Mouse (Mus musculus): ENCODE results near the gene Zfp428. TPM values are rescaled to one million over a fixed set of nuclear protein-coding genes. Genes with fewer than 3 reads are reported as not detected.
A peak's percentile ranks its signal among the peaks of the same experiment; 100 is the strongest.

Zfp428 gene
- total and polyA plus RNA-seq, 2 experiments from 2014 or later, result 24.8 to 39.3 TPM

DNA sequence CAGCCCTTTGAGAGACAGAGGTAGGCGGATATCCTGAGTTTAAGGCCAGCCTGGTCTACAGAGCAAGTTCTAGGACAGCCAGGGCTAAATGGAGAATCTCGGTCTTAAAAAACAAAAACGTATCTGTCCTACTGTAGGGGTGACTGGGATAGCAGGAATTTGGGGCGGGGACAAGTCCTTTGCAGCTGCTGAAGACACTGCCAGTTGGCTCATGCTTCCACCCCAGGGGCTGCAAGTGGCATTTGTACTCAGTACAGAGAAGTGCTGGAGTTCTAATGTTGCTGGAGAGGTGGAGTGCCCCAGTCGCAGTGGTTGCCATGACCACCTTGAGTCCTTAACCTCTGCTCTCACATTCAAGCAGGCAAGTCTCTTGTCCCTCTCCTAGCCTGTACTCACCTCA, 16.0 kb downstream of the Zfp428 start:
- H3K27me3 ChIP-seq (ENCODE audit: control insufficient read depth, insufficient read depth, low read length), result no peaks in the 10 kb centered on the region
- no peak overlapping the region for H3K9ac ChIP-seq (replicated peaks; ENCODE audit: low read depth, low read length)
- DNase-seq (ENCODE audit: low spot score) (no peak), ATAC-seq (ENCODE audit: insufficient read depth, low read depth) (no peak)
- H3K4me3 ChIP-seq (ENCODE audit: low read depth, low read length), result no peak overlapping the region
- no peaks in the 10 kb centered on the region for H3K4me1 ChIP-seq (ENCODE audit: control insufficient read depth, insufficient read depth)
- WGBS, result 45% methylated on average over 5 of the region's 5 CpGs
- H3K27ac ChIP-seq (ENCODE audit: low read depth), result no peak overlapping the region
- H3K9me3 ChIP-seq (replicated peaks; ENCODE audit: control insufficient read depth, low read length), result no peaks in the 10 kb centered on the region
- H3K36me3 ChIP-seq (replicated peaks; ENCODE audit: control insufficient read depth, insufficient read depth, low read length), result no peaks in the 10 kb centered on the region
- H3K4me2 ChIP-seq (ENCODE audit: low read depth, low read length), result no peak overlapping the region
- TF ChIP-seq EP300 (IDR thresholded peaks at IDR 0.05; ENCODE audit: low read depth) (no peak), CTCF (IDR thresholded peaks at IDR 0.05; ENCODE audit: low read depth) (no peak)

GRCm38 (mm10) chr7:24523723-24524122, 16.9 kb downstream of the Zfp428 start:
- no peak overlapping the region for H3K27ac ChIP-seq (ENCODE audit: low read depth)
- DNase-seq (ENCODE audit: low spot score), result no peak
- TF ChIP-seq CTCF (IDR thresholded peaks at IDR 0.05; ENCODE audit: low read depth) (no peak), EP300 (IDR thresholded peaks at IDR 0.05; ENCODE audit: low read depth) (no peak)

DNA sequence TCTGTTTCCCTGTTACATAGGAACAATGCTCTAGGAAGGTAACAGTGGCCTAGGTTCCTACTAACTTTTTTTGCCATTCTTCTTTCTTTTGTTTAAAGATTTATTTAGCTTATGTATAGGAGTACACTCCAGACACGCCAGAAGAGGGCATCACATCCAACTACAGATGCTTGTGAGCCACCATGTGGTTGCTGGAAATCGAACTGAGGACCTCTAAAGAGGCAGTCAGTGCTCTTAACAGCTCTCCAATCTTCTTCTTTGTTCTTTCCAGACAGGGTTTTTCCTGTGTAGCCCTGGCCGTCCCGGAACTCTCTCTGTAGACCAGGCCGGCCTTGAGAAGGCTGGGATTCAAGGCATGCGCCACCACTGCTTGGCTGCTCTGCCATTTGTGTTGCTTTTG, 18.2 kb downstream of the Zfp428 start:
- DNase-seq (ENCODE audit: low spot score), result no peak
- no peaks in the 10 kb centered on the region for H3K36me3 ChIP-seq (replicated peaks; ENCODE audit: control insufficient read depth, insufficient read depth, low read length)
- WGBS, result 73% methylated on average over 6 of the region's 6 CpGs

More at GRCm38 (mm10) chr7:24523723-24524122, 16.9 kb downstream of the Zfp428 start:
- H3K4me2 ChIP-seq (ENCODE audit: low read depth, low read length), result no peak overlapping the region
- H3K9me3 ChIP-seq (replicated peaks; ENCODE audit: control insufficient read depth, low read length), result no peaks in the 10 kb centered on the region
- no peak overlapping the region for H3K4me3 ChIP-seq (ENCODE audit: low read depth, low read length)
- WGBS, result 73% methylated on average over 6 of the region's 6 CpGs
- ATAC-seq (ENCODE audit: insufficient read depth, low read depth), result no peak
- H3K4me1 ChIP-seq (ENCODE audit: control insufficient read depth, insufficient read depth), result no peaks in the 10 kb centered on the region
- H3K27me3 ChIP-seq (ENCODE audit: control insufficient read depth, insufficient read depth, low read length), result no peaks in the 10 kb centered on the region
- no peak overlapping the region for H3K9ac ChIP-seq (replicated peaks; ENCODE audit: low read depth, low read length)
- H3K36me3 ChIP-seq (replicated peaks; ENCODE audit: control insufficient read depth, insufficient read depth, low read length), result no peaks in the 10 kb centered on the region

DNA sequence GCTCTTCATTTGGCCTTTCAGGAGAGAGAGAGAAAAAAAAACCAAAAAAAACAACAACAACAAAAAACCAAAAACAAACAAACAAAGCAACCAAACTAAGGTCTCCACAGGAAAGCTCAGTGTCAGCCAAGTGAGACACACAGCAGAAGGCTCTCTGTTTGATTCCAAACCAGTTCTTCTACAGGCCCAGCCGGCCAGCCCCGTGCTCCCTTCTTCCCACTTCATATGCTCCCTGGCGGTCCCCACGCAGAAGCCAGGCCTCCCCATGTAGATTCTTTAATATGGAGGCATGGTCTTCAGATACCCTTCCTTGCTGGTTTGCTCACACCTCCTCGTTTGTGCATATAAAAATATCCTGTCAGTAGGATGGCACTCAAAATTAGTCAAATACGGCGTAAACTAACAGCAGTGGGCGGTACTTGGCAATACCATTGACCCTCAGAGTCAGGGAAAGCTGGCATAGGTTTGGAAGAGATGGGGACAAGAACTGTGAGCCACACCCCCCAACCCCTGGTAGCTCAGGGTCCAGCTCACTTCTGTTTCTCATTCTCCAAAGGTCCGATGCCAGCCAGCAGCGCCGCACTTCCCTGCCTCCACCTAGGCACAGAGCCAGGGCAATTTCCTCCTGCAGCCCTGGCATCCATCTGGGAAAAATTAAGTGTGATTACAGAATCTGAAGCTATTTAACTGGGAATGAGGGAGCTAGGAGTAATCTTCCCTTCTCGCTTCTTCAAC, 19.0 kb downstream of the Zfp428 start:
- H3K27ac ChIP-seq (ENCODE audit: low read depth), result no peak overlapping the region
- H3K4me1 ChIP-seq (ENCODE audit: control insufficient read depth, insufficient read depth), result peaks cover 7% of the 10 kb centered on the region
- no peak overlapping the region for H3K9ac ChIP-seq (replicated peaks; ENCODE audit: low read depth, low read length)
- WGBS, result 77% methylated on average over 12 of the region's 12 CpGs
- no peaks in the 10 kb centered on the region for H3K27me3 ChIP-seq (ENCODE audit: control insufficient read depth, insufficient read depth, low read length)
- H3K36me3 ChIP-seq (replicated peaks; ENCODE audit: control insufficient read depth, insufficient read depth, low read length), result no peaks in the 10 kb centered on the region
- H3K4me2 ChIP-seq (ENCODE audit: low read depth, low read length), result no peak overlapping the region
- no peak for TF ChIP-seq EP300 (IDR thresholded peaks at IDR 0.05; ENCODE audit: low read depth)
- H3K9me3 ChIP-seq (replicated peaks; ENCODE audit: control insufficient read depth, low read length), result no peaks in the 10 kb centered on the region
- no peak overlapping the region for H3K4me3 ChIP-seq (ENCODE audit: low read depth, low read length)
- ATAC-seq (ENCODE audit: insufficient read depth, low read depth) (no peak), DNase-seq (ENCODE audit: low spot score) (no peak)

More for the DNA sequence above, 18.2 kb downstream of the Zfp428 start:
- Histone ChIP-seq H3K27ac (ENCODE audit: low read depth) (no peak overlapping the region), H3K9ac (replicated peaks; ENCODE audit: low read depth, low read length) (no peak overlapping the region), H3K27me3 (ENCODE audit: control insufficient read depth, insufficient read depth, low read length) (no peaks in the 10 kb centered on the region), H3K4me3 (ENCODE audit: low read depth, low read length) (no peak overlapping the region), H3K4me1 (ENCODE audit: control insufficient read depth, insufficient read depth) (peaks cover 7% of the 10 kb centered on the region), H3K4me2 (ENCODE audit: low read depth, low read length) (no peak overlapping the region), H3K9me3 (replicated peaks; ENCODE audit: control insufficient read depth, low read length) (no peaks in the 10 kb centered on the region)
- TF ChIP-seq CTCF (IDR thresholded peaks at IDR 0.05; ENCODE audit: low read depth) (no peak), EP300 (IDR thresholded peaks at IDR 0.05; ENCODE audit: low read depth) (no peak)
- ATAC-seq (ENCODE audit: insufficient read depth, low read depth), result no peak

DNA sequence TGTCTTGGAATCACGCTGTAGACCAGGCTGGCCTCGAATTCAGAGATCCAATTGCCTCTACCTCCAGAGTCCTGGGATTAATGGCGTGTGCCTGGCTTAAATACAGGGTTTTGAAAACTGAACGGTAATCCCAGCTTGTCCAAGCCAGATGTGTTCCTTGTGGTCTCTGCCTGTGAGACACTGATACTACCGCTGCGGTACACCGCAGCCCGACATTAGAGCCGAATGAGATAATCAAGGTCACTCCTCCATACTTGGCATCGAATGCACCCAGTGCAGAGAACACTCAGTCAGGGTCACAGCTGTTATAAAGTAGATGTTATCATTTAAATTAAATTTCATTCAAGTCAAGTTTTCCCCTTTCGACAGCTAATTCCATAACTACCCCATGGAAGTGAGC, 22.1 kb downstream of the Zfp428 start:
- Histone ChIP-seq H3K27me3 (ENCODE audit: control insufficient read depth, insufficient read depth, low read length) (no peaks in the 10 kb centered on the region), H3K9me3 (replicated peaks; ENCODE audit: control insufficient read depth, low read length) (no peaks in the 10 kb centered on the region), H3K9ac (replicated peaks; ENCODE audit: low read depth, low read length) (no peak overlapping the region), H3K27ac (ENCODE audit: low read depth) (no peak overlapping the region), H3K4me2 (ENCODE audit: low read depth, low read length) (no peak overlapping the region), H3K4me1 (ENCODE audit: control insufficient read depth, insufficient read depth) (peaks cover 10% of the 10 kb centered on the region), H3K36me3 (replicated peaks; ENCODE audit: control insufficient read depth, insufficient read depth, low read length) (peaks cover 10% of the 10 kb centered on the region), H3K4me3 (ENCODE audit: low read depth, low read length) (no peak overlapping the region)
- 74% methylated on average over 11 of the region's 11 CpGs for WGBS
- TF ChIP-seq CTCF (IDR thresholded peaks at IDR 0.05; ENCODE audit: low read depth) (no peak), EP300 (IDR thresholded peaks at IDR 0.05; ENCODE audit: low read depth) (no peak)
- DNase-seq (ENCODE audit: low spot score) (no peak), ATAC-seq (ENCODE audit: insufficient read depth, low read depth) (no peak)

DNA sequence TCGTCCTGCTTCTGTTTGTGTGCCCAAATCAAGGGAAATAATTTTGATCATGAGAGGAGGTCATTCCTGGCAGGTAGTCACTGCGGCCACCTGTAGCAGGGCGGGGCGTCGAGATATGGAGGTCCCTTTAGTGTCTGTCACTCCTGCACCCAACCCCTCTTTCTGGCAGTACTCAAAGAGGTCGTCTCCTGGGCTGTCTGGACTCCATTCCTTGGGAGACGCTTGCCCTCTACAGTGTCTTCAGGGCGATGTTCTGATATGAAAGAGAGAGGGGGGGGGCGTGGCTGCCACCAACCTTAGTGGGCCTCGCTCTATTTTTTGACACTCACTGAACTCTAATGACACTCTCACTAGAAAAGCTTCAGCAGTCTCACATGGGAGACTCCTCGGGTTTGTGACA, 22.8 kb downstream of the Zfp428 start:
- no peaks in the 10 kb centered on the region for H3K27me3 ChIP-seq (ENCODE audit: control insufficient read depth, insufficient read depth, low read length)
- peak overlapping the region; percentile 71 for H3K4me3 ChIP-seq (ENCODE audit: low read depth, low read length)
- WGBS, result 57% methylated on average over 11 of the region's 11 CpGs
- no peak for ATAC-seq (ENCODE audit: insufficient read depth, low read depth)
- H3K9ac ChIP-seq (replicated peaks; ENCODE audit: low read depth, low read length), result peak overlapping the region; percentile 78
- DNase-seq (ENCODE audit: low spot score), result no peak
- TF ChIP-seq CTCF (IDR thresholded peaks at IDR 0.05; ENCODE audit: low read depth) (no peak), EP300 (IDR thresholded peaks at IDR 0.05; ENCODE audit: low read depth) (no peak)
- H3K27ac ChIP-seq (ENCODE audit: low read depth), result peak overlapping the region; percentile 96
- peaks cover 10% of the 10 kb centered on the region for H3K4me1 ChIP-seq (ENCODE audit: control insufficient read depth, insufficient read depth)
- peak overlapping the region; percentile 95 for H3K4me2 ChIP-seq (ENCODE audit: low read depth, low read length)
- no peaks in the 10 kb centered on the region for H3K9me3 ChIP-seq (replicated peaks; ENCODE audit: control insufficient read depth, low read length)
- H3K36me3 ChIP-seq (replicated peaks; ENCODE audit: control insufficient read depth, insufficient read depth, low read length), result peaks cover 17% of the 10 kb centered on the region

Measured in heart, postnatal 0 days (tissue).